Mouse (Mus musculus): ENCODE data around the gene Prl7a2. TPM values are rescaled to one million over a fixed set of nuclear protein-coding genes. Genes with fewer than 3 reads are reported as not detected.

Gene Prl7a2
- total RNA-seq (2022): not detected

DNA sequence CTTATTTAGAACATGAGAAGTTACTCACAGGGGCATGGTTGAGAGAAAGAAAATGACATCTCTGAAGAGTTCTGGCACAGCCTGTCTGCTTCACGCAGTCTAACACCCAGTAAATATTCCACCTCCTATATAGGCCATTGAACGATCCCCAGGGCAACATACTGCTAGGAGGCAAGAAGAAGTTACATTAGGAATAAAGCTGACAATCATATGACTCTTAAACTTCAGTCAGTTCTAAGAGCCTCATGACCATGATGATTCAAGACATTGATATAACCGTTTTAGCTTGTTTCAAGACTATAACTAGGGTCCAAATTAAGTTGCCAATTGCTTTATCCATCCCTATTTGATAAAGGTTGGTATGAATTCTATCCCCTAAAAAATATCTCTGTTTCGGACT is at the start of gene Prl7a2:
Gene Prl7a2, minus strand, starts transcription at position 101 of the 400 bp plus-strand sequence.
- no peak for DNase-seq (ENCODE audit: low spot score)

DNA sequence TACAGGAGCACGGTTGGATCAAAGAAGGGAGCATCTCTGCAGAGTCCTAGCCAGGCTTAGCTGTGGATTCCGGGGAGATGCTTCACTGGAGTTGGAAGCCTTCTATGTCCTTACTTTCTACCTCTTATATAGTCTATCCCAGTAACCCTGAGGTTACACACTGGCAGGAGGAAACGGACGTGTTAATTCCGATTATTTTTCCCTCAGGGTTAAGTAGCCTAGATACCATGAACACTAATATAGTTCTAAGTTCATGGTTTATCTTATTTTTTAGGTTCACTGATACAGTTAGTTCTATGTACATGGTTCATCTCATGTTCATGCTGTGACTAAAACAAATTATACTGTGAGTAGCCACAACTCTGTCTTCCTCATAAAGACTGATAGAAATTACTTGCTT is 48.8 kb upstream of the Prl7a2 start, which contains the start of gene Prl7d1:
Gene Prl7d1, minus strand, starts transcription at position 101 of the 400 bp plus-strand sequence.
- no peak for DNase-seq (ENCODE audit: low spot score)

DNA sequence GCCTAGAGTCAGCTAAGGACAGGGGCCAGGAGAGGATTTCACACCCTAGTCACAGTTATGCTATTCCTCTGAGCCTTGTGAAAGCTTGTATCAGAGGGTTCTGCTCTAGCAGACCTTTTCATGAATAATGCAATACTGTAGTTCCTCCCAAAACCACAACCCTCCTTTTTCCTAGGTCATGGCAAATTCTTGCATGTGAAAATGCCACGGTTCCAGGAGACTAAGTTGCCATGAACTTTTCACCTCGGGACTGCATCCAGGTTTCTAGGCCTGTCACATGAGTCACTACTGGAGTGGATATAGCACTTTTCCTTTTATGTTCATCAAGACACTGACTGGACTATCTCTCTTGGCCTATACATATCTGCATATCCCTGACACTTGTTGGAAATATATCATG is 38.7 kb upstream of the Prl7a2 start:
- peak; percentile 0 for DNase-seq (ENCODE audit: low spot score)

DNA sequence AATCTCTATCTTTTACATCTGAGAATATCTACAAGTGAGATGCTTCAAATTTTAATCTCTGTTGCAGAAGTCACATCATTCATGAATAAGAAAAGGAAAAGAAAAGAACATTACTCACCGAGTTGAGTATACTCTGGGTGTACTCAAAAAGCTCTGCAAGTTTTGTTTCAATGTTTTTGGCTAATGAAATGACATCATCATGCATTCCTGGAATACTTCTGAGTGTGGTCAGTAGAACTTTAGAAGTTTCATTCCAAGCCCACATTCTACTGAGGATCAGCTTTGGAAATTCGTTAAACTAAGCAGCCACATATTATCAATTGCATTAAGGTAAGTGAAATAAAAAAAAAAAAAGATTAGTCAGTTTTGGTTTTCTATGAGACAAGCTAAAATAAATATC is 7.1 kb downstream of the Prl7a2 start:
- DNase-seq (ENCODE audit: low spot score): no peak

DNA sequence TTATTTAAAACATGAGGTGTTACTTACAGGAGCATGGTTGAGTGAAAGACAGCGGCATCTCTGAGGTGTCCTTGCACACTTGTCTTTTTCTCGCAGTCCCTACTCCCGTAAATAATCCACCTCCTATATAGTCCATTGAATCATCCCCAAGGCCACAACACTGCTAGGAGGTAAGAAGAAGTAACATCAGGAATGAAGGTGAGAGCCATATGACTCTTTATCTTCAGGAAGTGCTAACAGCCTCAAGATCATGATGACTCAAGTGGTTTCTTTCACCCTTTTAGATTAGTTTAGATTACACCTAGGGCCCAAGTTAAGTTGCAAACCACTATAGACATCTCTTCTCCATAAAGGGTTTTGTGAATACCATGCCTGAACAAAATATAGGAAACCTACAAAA is 25.4 kb downstream of the Prl7a2 start, which contains the start of gene Prl7a1:
Gene Prl7a1, minus strand, starts transcription at position 101 of the 400 bp plus-strand sequence.
- no peak for DNase-seq (ENCODE audit: low spot score)

DNA sequence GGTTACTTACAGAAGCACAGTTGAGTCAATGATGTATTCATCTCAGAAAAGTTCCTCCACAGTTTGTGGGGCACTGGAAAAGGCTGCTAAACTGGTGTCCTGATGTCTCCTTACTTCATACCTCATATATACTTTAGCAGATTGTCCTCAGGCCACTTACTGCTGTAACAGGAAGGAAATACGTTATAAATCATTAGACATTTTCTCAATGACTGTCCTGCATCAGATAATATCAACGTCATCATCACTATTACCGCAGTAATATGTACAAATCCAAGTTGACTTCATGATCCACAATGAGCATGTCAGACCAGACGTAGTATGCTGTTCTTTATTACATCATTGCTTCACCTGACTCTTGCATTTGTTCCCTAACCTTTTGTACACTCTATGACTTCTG is 57.4 kb downstream of the Prl7a2 start, which contains the start of gene Prl7b1:
Gene Prl7b1, minus strand, starts transcription at position 101 of the 400 bp plus-strand sequence.
- no peak for DNase-seq (ENCODE audit: low spot score)

Other genes with a start within 250 kb of the Prl7a2 start
- not detected for gene Prl8a6, start 229.3 kb downstream of the Prl7a2 start, total RNA-seq (2022)
- gene Prl8a8, start 154.8 kb downstream of the Prl7a2 start, total RNA-seq (2022): not detected
- not detected for gene Prl8a9, start 103.4 kb downstream of the Prl7a2 start, total RNA-seq (2022)
- not detected for gene Prl8a1, start 85.9 kb downstream of the Prl7a2 start, total RNA-seq (2022)
- gene Prl7b1, start 57.5 kb downstream of the Prl7a2 start, total RNA-seq (2022): not detected
- not detected for gene Prl7a1, start 25.5 kb downstream of the Prl7a2 start, total RNA-seq (2022)
- not detected for gene Prl7d1, start 48.7 kb upstream of the Prl7a2 start, total RNA-seq (2022)
- gene Prl7c1, start 112.8 kb upstream of the Prl7a2 start, total RNA-seq (2022): not detected
- not detected for gene Prl2a1, start 133.6 kb upstream of the Prl7a2 start, total RNA-seq (2022)
- gene Prl2c1, start 181.3 kb upstream of the Prl7a2 start, total RNA-seq (2022): not detected